Mouse (Mus musculus): Measurements from ENCODE around the gene Exoc3l.

GRCm38 (mm10) chr8:105292471-105292870, 3.4 kb downstream of the Exoc3l start:
- TF ChIP-seq CTCF (IDR thresholded peaks at IDR 0.05; ENCODE audit: insufficient read depth, low read depth, low read length): no peak
- no peak for TF ChIP-seq POLR2A (IDR thresholded peaks at IDR 0.05; ENCODE audit: insufficient read depth, low read depth, low read length)
